Mouse (Mus musculus) thymus, adult 2 months (tissue): ENCODE measurements around the gene Guca2b. TPM values are rescaled to one million over a fixed set of nuclear protein-coding genes. Genes with fewer than 3 reads are reported as not detected.
"Not testable (repeated sequence)": the region's sequence is repeated elsewhere in the genome, so short reads cannot be mapped to it uniquely, and the experiment has no call there.

ENCODE experiments used
- DNase-seq: peaks from one replicate; pipeline ENCODE4 v3.0.0; 2021
- H3K27ac ChIP-seq: fragments of 200-500 bp; 2 replicates; pipeline ENCODE4 v1.5.1; 2012; ENCODE audit warnings: low read length, control low read depth; ENCODE audit not compliant: control insufficient read depth, insufficient read depth
- H3K27me3 ChIP-seq: fragments of 200-500 bp; 2 replicates; pipeline ENCODE4 v1.6.1; 2012; ENCODE audit warnings: mild to moderate bottlenecking, low read length, moderate library complexity, mixed read lengths; ENCODE audit not compliant: control insufficient read depth, insufficient read depth
- H3K36me3 ChIP-seq: fragments of 200-500 bp; 2 replicates; pipeline ENCODE4 v1.6.1; 2012; ENCODE audit warnings: mild to moderate bottlenecking, low read length, moderate library complexity; ENCODE audit not compliant: control insufficient read depth, insufficient read depth
- H3K4me1 ChIP-seq: fragments of 200-500 bp; replicated peaks from 2 replicates; pipeline ENCODE4 v1.6.1; 2012; ENCODE audit warnings: low read length; ENCODE audit not compliant: control insufficient read depth, insufficient read depth
- H3K4me3 ChIP-seq: fragments of 200-500 bp; 2 replicates; pipeline ENCODE4 v1.5.1; 2012; ENCODE audit warnings: mild to moderate bottlenecking, low read length, control low read depth, moderate library complexity; ENCODE audit not compliant: control insufficient read depth, insufficient read depth
- CTCF ChIP-seq: fragments of 200-500 bp; IDR thresholded peaks from 2 replicates; pipeline ENCODE4 v1.5.1; 2012; ENCODE audit warnings: mild to moderate bottlenecking, control low read depth, low read length, moderate library complexity, borderline replicate concordance; ENCODE audit not compliant: control insufficient read depth, poor library complexity, insufficient read depth; ENCODE audit errors: extremely low read depth
- POLR2A ChIP-seq: fragments of 200-500 bp; IDR thresholded peaks from 2 replicates; pipeline ENCODE4 v1.6.1; 2012; ENCODE audit warnings: mild to moderate bottlenecking, low read length, control low read depth, moderate library complexity; ENCODE audit not compliant: control insufficient read depth, poor library complexity, insufficient read depth; ENCODE audit errors: extremely low read depth
- WGBS: fragments of 180-500 bp; shearing (Covaris S2); methylation state at CpG from one replicate; pipeline ENCODE4 v1.1.7; 2018; 5-methylcytosine and 5-hydroxymethylcytosine counted together
- polyA plus RNA-seq: library from polyadenylated mRNA; depleted of rRNA; stranded (reverse); fragments of >200 nt; gene quantifications from 2 replicates; pipeline ENCODE4 v1.2.3, GENCODE M21; 2012

Guca2b gene
- polyA plus RNA-seq, 1 experiment, result 2.7 TPM

DNA sequence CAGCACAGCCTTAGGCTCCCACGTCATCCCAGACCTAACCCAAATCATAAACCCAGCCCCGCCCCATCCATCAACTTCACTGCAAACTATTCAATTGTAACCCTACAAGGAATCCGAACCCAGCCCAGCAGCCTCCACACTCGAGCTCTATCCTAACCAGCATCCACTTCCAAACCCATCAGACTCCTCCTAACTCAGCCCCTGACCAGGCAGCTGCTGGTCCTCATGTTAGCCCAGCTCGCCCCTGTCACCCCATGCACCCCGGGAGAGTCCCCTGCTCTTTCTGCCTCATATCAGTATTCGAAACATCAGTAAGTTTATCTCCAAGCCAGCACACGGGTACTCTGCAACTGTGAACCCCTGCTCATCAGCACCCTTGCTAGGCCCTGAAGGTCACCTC lies 23.1 kb downstream of the Guca2b start:
- no peaks in the 10 kb centered on the region; the same call in 1 of the 2 replicates for H3K36me3 ChIP-seq
- H3K27ac ChIP-seq, result no peak overlapping the region
- H3K4me3 ChIP-seq, result no peak overlapping the region
- TF ChIP-seq CTCF, result no peak
- TF ChIP-seq POLR2A, result no peak
- WGBS, result 93% methylated on average over 8 of the region's 8 CpGs
- H3K4me1 ChIP-seq, result no peaks in the 10 kb centered on the region
- no peak for DNase-seq
- no peaks in the 10 kb centered on the region for H3K27me3 ChIP-seq

DNA sequence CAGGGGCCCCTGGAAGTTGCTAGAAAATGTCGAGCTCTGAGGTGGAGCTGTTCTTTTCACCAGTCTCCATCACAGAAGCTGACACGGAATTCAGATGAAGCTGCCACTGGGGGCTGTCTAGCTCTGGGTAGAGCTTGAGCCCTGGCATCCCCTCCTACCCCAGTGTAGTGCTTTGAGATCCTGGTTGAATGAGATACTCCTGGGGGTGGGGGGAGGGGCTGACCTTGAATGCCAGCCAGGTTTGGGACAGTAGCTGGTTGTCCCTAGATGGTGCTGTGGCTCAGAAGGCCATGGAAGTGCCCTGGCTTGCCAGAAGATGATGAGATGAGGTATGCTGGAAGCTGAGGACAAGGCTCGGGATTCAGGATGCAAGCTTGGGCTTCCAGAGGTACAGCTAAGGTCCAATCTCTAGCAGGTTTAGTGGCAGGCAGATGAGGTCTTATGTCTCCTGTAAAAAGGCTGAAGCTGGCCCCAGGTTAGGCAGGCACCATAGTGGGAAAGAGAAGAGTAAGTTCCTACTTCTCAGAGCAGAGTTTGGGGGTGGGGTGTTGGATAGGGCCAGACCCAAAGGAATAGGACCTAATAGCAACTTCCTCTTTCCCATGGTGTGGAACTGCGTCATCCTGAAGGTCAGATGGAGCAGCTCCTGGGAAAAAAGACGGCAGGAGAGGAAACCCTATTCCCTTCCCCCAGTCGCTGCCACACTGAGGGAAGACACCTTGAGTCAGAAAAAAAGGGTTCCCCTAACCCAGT lies 23.7 kb downstream of the Guca2b start:
- H3K27ac ChIP-seq, result no peak overlapping the region
- no peaks in the 10 kb centered on the region for H3K4me1 ChIP-seq

DNA sequence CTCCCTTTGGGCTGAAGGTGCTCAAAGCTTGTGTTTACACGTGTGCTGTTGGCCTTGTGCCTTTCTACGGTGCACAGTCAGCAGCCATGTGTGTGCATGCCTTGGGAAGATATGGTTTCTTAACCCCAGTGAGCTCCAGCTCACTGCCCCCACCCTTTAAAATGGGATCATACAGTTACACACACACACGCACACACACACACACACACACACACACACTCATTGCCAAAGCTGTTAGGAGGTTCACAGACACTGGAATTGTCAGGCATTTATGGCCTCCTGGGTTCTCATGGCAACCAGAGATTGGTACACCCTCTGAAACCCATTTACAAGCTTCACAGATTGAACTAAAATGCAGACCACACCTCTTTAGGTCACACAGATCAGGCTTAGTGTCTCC lies 24.8 kb downstream of the Guca2b start:
- TF ChIP-seq POLR2A, result no peak
- TF ChIP-seq CTCF, result no peak
- Histone ChIP-seq H3K27ac (no peak overlapping the region), H3K27me3 (no peaks in the 10 kb centered on the region), H3K4me3 (no peak overlapping the region), H3K36me3 (peaks cover 5% of the 10 kb centered on the region; the same call in 1 of the 2 replicates), H3K4me1 (no peaks in the 10 kb centered on the region)
- DNase-seq, result no peak
- 94% methylated on average over 3 of the region's 3 CpGs for WGBS

More for the DNA sequence above, 23.7 kb downstream of the Guca2b start:
- 84% methylated on average over 6 of the region's 6 CpGs for WGBS
- DNase-seq, result no peak
- Histone ChIP-seq H3K36me3 (no peaks in the 10 kb centered on the region; the same call in 1 of the 2 replicates), H3K27me3 (no peaks in the 10 kb centered on the region), H3K4me3 (no peak overlapping the region)
- no peak for TF ChIP-seq POLR2A
- no peak for TF ChIP-seq CTCF

- no peak overlapping the region for H3K27ac ChIP-seq
- H3K4me3 ChIP-seq, result no peak overlapping the region
- WGBS, result 85% methylated on average over 7 of the region's 7 CpGs
- no peaks in the 10 kb centered on the region for H3K4me1 ChIP-seq
- no peak for DNase-seq
- peaks cover 5% of the 10 kb centered on the region; the same call in 1 of the 2 replicates for H3K36me3 ChIP-seq
- TF ChIP-seq POLR2A (no peak), CTCF (no peak)
- H3K27me3 ChIP-seq, result no peaks in the 10 kb centered on the region
Observed at GRCm38 (mm10) chr4:119633342-119633741, 25.4 kb downstream of the Guca2b start.

DNA sequence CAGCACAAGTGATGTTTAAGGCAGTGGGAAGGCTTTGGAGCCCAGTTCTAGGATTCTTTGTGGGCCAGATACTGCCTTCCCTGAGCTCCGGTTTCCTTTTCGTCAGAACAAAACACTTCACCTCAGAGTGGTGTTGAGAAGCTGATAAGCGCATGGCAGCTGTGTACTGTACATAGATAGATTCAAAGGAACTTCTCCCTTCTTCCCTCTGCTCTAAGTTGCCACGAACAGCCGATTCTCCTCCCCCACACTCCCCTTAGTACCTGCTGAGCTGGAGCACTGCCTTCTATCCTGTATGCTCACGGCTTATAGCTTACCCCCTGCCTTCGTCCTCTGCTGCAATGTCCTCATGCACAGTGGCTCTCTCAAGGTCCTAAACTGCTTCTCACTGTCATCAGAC lies 26.0 kb downstream of the Guca2b start:
- Histone ChIP-seq H3K4me1 (no peaks in the 10 kb centered on the region), H3K27ac (no peak overlapping the region), H3K27me3 (no peaks in the 10 kb centered on the region), H3K4me3 (no peak overlapping the region), H3K36me3 (peaks cover 5% of the 10 kb centered on the region; the same call in 1 of the 2 replicates)
- WGBS, result 82% methylated on average over 7 of the region's 7 CpGs
- no peak for TF ChIP-seq CTCF
- no peak for TF ChIP-seq POLR2A
- DNase-seq, result no peak

DNA sequence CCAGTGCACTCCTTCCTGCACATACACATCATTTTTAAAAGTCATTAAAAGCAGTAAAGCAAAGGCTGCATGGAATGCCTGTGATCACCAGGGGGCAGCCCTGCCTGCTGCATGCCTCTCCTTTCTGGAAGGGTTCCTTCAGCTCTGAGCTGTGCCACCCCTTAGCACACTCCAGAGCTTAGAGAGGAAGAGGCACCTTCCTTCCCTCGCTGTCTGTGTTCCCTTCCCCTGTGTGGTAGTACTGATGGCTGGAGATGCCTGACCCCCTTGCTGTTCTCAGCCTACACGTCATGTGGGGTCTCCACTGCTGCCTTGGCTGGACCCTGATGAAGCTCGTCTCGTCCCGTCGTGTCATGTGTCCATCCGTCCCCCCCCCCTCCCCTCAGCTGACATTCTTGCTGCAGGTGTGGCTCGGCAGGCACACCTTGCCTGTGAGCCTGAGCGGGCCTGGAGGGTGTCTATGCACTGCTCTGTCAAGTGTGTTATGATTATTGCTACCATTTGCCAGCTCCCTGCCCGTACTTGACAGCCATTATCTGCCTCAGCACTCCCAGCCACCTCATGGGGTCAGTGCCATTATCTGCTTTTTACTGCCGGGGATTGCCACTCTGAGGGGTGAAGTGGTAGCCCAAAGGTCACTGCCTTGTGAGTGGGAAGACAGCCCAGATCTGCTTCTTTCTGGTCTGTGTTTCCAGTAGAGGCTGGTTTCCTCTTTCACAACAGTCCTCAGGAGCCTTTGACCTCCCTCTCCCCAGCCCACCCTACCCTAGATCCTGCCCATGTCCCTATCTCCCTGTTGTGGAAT lies 27.4 kb downstream of the Guca2b start:
- WGBS, result 85% methylated on average over 11 of the region's 11 CpGs
- peak; percentile 22 for DNase-seq
- Histone ChIP-seq H3K4me1 (no peaks in the 10 kb centered on the region), H3K36me3 (peaks cover 11% of the 10 kb centered on the region; the same call in 1 of the 2 replicates), H3K4me3 (no peak overlapping the region), H3K27ac (no peak overlapping the region), H3K27me3 (no peaks in the 10 kb centered on the region)
- TF ChIP-seq CTCF (peak; percentile 40; the same call in 1 of the 2 replicates), POLR2A (no peak)

GRCm38 (mm10) chr4:119628363-119628762 lies 30.4 kb downstream of the Guca2b start:
- H3K4me3 ChIP-seq, DNase-seq, H3K27ac ChIP-seq, H3K27me3 ChIP-seq, H3K4me1 ChIP-seq: not testable (repeated sequence)
- peaks cover 34% of the 10 kb centered on the region for H3K36me3 ChIP-seq
- WGBS, result 82% methylated on average over 4 of the region's 4 CpGs
